Mouse (Mus musculus) brown adipose tissue, adult 24 weeks (tissue): ENCODE measurements around the gene Gpr132. TPM values are rescaled to one million over a fixed set of nuclear protein-coding genes. Genes with fewer than 3 reads are reported as not detected.

ENCODE experiments used
- H3K27ac ChIP-seq: fragments of 200-500 bp; replicated peaks from 2 replicates; pipeline ENCODE4 v1.5.1; 2012; ENCODE audit warnings: low read depth, mild to moderate bottlenecking, low read length
- H3K4me1 ChIP-seq: fragments of 200-500 bp; 2 replicates; pipeline ENCODE4 v1.6.1; 2012; ENCODE audit warnings: low read length, mixed read lengths; ENCODE audit not compliant: control insufficient read depth, insufficient read depth, insufficient read length
- H3K4me3 ChIP-seq: fragments of 200-500 bp; 2 replicates; pipeline ENCODE4 v1.5.1; 2012; ENCODE audit warnings: low read depth, mild to moderate bottlenecking, low read length, moderate library complexity; ENCODE audit not compliant: insufficient read depth
- polyA plus RNA-seq: library from polyadenylated mRNA; stranded (reverse); fragments of >200 nt; gene quantifications from 2 replicates; pipeline ENCODE4 v1.2.4, GENCODE M21; 2012; ENCODE audit not compliant: missing spikeins, insufficient read depth, insufficient read length

Gpr132 gene
- polyA plus RNA-seq = not detected in 2 replicates

- Histone ChIP-seq H3K4me1 (peaks cover 3% of the 10 kb centered on the region; the same call in 1 of the 2 replicates), H3K4me3 (no peak within 1 kb of the TSS), H3K27ac (peak within 1 kb of the TSS; percentile 51; the same call in 1 of the 2 replicates)
These were observed at the start of gene Gpr132 for GRCm38 (mm10) chr12:112868178-112869087. Gpr132 (minus strand) TSS chr12:112868228.

- Histone ChIP-seq H3K4me3 (peak overlapping the region; percentile 57), H3K27ac (peak overlapping the region; percentile 100), H3K4me1 (peaks cover 21% of the 10 kb centered on the region)
These were observed 49.5 kb upstream of the Gpr132 start for GRCm38 (mm10) chr12:112917486-112917885.

GRCm38 (mm10) chr12:112916698-112917400 is 48.8 kb upstream of the Gpr132 start:
- Histone ChIP-seq H3K4me3 (peak overlapping the region; percentile 28), H3K27ac (peak overlapping the region; percentile 100), H3K4me1 (peaks cover 18% of the 10 kb centered on the region)

- Histone ChIP-seq H3K4me1 (peaks cover 18% of the 10 kb centered on the region), H3K27ac (no peak overlapping the region), H3K4me3 (no peak overlapping the region)
These were observed 47.6 kb upstream of the Gpr132 start for GRCm38 (mm10) chr12:112915587-112915986.

- Histone ChIP-seq H3K4me3 (no peak overlapping the region), H3K4me1 (peaks cover 18% of the 10 kb centered on the region), H3K27ac (peak overlapping the region; percentile 71)
These were observed 46.5 kb upstream of the Gpr132 start for GRCm38 (mm10) chr12:112914527-112914926.

- peaks cover 15% of the 10 kb centered on the region for H3K4me1 ChIP-seq
- no peak overlapping the region for H3K4me3 ChIP-seq
- H3K27ac ChIP-seq = no peak overlapping the region
These were observed 45.1 kb upstream of the Gpr132 start for GRCm38 (mm10) chr12:112912951-112913745.

- Histone ChIP-seq H3K4me1 (peaks cover 13% of the 10 kb centered on the region), H3K4me3 (no peak overlapping the region), H3K27ac (no peak overlapping the region)
These were observed 43.7 kb upstream of the Gpr132 start for GRCm38 (mm10) chr12:112911701-112912100.

- no peaks in the 10 kb centered on the region for H3K4me1 ChIP-seq
- no peak overlapping the region for H3K4me3 ChIP-seq
- no peak overlapping the region for H3K27ac ChIP-seq
These were observed 41.0 kb upstream of the Gpr132 start for GRCm38 (mm10) chr12:112908991-112909390.

GRCm38 (mm10) chr12:112905001-112905400 is 37.0 kb upstream of the Gpr132 start:
- Histone ChIP-seq H3K4me1 (no peaks in the 10 kb centered on the region), H3K4me3 (no peak overlapping the region), H3K27ac (no peak overlapping the region)

- H3K4me1 ChIP-seq = no peaks in the 10 kb centered on the region
- H3K4me3 ChIP-seq = no peak overlapping the region
- no peak overlapping the region for H3K27ac ChIP-seq
These were observed 35.9 kb upstream of the Gpr132 start for GRCm38 (mm10) chr12:112903941-112904340.

- peaks cover 6% of the 10 kb centered on the region; the same call in 1 of the 2 replicates for H3K4me1 ChIP-seq
- H3K4me3 ChIP-seq = no peak overlapping the region
These were observed 32.6 kb upstream of the Gpr132 start for GRCm38 (mm10) chr12:112900641-112901040.

GRCm38 (mm10) chr12:112898960-112899359 is 30.9 kb upstream of the Gpr132 start:
- H3K27ac ChIP-seq = no peak overlapping the region
- no peak overlapping the region for H3K4me3 ChIP-seq
- peaks cover 14% of the 10 kb centered on the region for H3K4me1 ChIP-seq

More at GRCm38 (mm10) chr12:112900641-112901040, 32.6 kb upstream of the Gpr132 start:
- no peak overlapping the region for H3K27ac ChIP-seq

- peak overlapping the region; percentile 77 for H3K27ac ChIP-seq
- peaks cover 15% of the 10 kb centered on the region for H3K4me1 ChIP-seq
- peak overlapping the region; percentile 19; the same call in 1 of the 2 replicates for H3K4me3 ChIP-seq
These were observed 30.3 kb upstream of the Gpr132 start for GRCm38 (mm10) chr12:112898351-112898750.

GRCm38 (mm10) chr12:112897522-112898212 is 29.6 kb upstream of the Gpr132 start:
- peak overlapping the region; percentile 98 for H3K27ac ChIP-seq
- peak overlapping the region; percentile 24; the same call in 1 of the 2 replicates for H3K4me3 ChIP-seq
- H3K4me1 ChIP-seq = peaks cover 15% of the 10 kb centered on the region
